Mouse (Mus musculus): ENCODE data around the gene Rap1a.

The Rap1a gene

GRCm38 (mm10) chr3:105695476-105696386 lies 105.4 kb downstream of the Rap1a start:
- no peak for DNase-seq (ENCODE audit: inconsistent ontology term)

GRCm38 (mm10) chr3:105693327-105694080 lies 107.6 kb downstream of the Rap1a start:
- no peak for DNase-seq (ENCODE audit: inconsistent ontology term)

- no peak for DNase-seq (ENCODE audit: inconsistent ontology term)
Measured at GRCm38 (mm10) chr3:105688536-105688935, 112.6 kb downstream of the Rap1a start.

- peak; percentile 97 for DNase-seq (ENCODE audit: inconsistent ontology term)
Measured at GRCm38 (mm10) chr3:105687324-105688060, 113.6 kb downstream of the Rap1a start, which contains the start of gene Ddx20. Gene Ddx20 (minus strand): TSS chr3:105687574.

- DNase-seq (ENCODE audit: inconsistent ontology term): no peak
Measured at GRCm38 (mm10) chr3:105686394-105687323, 114.5 kb downstream of the Rap1a start.

- no peak for DNase-seq (ENCODE audit: inconsistent ontology term)
Measured at GRCm38 (mm10) chr3:105680346-105680745, 120.8 kb downstream of the Rap1a start.

Measured in Muller cell, postnatal 12 days (primary cell).